Mouse (Mus musculus): ENCODE results near the gene Aph1c. TPM values are rescaled to one million over a fixed set of nuclear protein-coding genes. Genes with fewer than 3 reads are reported as not detected.
"Not testable (repeated sequence)": the region's sequence is repeated elsewhere in the genome, so short reads cannot be mapped to it uniquely, and the experiment has no call there.

Aph1c gene
- total RNA-seq (2022), result 10 to 100 TPM in 2 of 4 experiments, 1 to 10 TPM in 2; 7.3 to 11.2 (median 9.6) TPM

GRCm38 (mm10) chr9:66834318-66835096 is at the start of gene Aph1c:
TSS of gene Aph1c (minus strand) at chr9:66834726.
- peak; percentile 98 to 99 for DNase-seq (ENCODE audit: low spot score in 2 of 2)

- DNase-seq (ENCODE audit: low spot score in 2 of 2), result no peak
Observed at GRCm38 (mm10) chr9:66883500-66883899, 49.0 kb upstream of the Aph1c start.

- no peak for DNase-seq (ENCODE audit: low spot score in 2 of 2)
Observed at GRCm38 (mm10) chr9:66882406-66882821, 47.9 kb upstream of the Aph1c start.

- DNase-seq (ENCODE audit: low spot score in 2 of 2), result no peak
Observed at GRCm38 (mm10) chr9:66881858-66882257, 47.3 kb upstream of the Aph1c start.

DNA sequence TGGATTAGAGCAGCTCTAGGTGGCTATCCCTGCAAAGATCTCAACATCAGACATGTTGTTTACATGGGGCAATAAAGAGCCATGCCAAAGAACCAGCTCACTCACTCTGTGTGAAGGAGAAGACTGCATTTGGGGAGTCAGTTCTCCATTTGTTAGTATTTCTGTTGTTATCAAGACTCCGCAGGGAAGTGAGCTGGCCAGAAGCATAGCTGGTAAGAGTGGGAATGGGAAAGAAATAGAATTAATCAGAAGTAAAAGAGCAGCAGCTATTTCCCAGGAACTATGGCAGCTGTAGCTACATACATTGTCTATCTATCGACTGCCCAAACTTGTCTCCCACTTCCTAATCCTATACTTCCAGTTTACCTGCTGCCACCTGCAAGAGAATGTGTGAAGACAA is 46.2 kb upstream of the Aph1c start:
- DNase-seq (ENCODE audit: low spot score in 2 of 2), result no peak

- no peak for DNase-seq (ENCODE audit: low spot score in 2 of 2)
Observed at GRCm38 (mm10) chr9:66879486-66879885, 45.0 kb upstream of the Aph1c start.

GRCm38 (mm10) chr9:66878899-66879298 is 44.4 kb upstream of the Aph1c start:
- DNase-seq (ENCODE audit: low spot score in 2 of 2), result no peak

- DNase-seq (ENCODE audit: low spot score in 2 of 2), result no peak
Observed at GRCm38 (mm10) chr9:66876577-66876976, 42.1 kb upstream of the Aph1c start.

DNA sequence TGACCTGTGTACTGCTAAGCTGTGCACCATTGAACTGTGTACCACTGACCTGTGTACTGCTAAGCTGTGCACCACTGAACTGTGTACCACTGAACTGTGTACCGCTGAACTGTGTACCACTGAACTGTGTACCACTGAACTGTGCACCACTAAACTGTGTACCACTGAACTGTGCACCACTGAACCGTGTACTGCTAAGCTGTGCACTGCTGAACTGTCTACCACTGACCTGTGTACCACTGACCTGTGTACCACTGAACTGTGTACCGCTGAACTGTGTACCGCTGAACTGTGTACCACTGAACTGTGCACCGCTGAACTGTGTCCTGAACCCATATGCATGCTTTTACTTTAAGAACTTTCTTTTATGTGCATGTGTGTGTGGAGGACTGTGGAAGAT is 39.8 kb upstream of the Aph1c start:
- DNase-seq (ENCODE audit: low spot score in 2 of 2), result no peak

GRCm38 (mm10) chr9:66873531-66873930 is 39.0 kb upstream of the Aph1c start:
- DNase-seq (ENCODE audit: low spot score in 2 of 2), result no peak

GRCm38 (mm10) chr9:66873009-66873408 is 38.5 kb upstream of the Aph1c start:
- DNase-seq (ENCODE audit: low spot score in 2 of 2), result not testable (repeated sequence)

GRCm38 (mm10) chr9:66872015-66872727 is 37.6 kb upstream of the Aph1c start:
- no peak for DNase-seq (ENCODE audit: low spot score in 2 of 2)

GRCm38 (mm10) chr9:66864708-66865107 is 30.2 kb upstream of the Aph1c start:
- no peak for DNase-seq (ENCODE audit: low spot score in 2 of 2)

DNA sequence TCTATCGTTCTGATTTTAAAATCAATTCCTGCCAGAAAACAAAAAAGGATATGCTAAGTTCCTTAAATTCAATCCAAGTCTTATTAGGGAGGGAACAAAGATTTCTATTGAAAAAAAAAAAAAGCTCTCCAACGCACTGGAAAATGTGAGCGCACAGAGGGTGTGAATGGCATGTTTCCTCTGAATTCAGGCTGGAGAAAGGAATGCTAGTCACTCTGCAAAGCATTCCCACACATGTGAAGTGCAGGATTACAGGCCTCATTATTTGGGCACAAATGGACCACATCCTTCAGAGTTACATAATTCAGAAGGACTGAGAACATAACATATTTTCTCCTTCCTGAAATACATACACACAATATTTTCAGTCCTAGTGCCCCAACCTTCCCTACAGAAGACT is 28.9 kb upstream of the Aph1c start:
- peak; percentile 31 to 39 for DNase-seq (ENCODE audit: low spot score in 2 of 2)

GRCm38 (mm10) chr9:66862202-66862601 is 27.7 kb upstream of the Aph1c start:
- DNase-seq (ENCODE audit: low spot score in 2 of 2), result no peak

- no peak for DNase-seq (ENCODE audit: low spot score in 2 of 2)
Observed at GRCm38 (mm10) chr9:66861104-66861767, 26.7 kb upstream of the Aph1c start.

- DNase-seq (ENCODE audit: low spot score in 2 of 2), result no peak
Observed at GRCm38 (mm10) chr9:66859523-66859922, 25.0 kb upstream of the Aph1c start.

- DNase-seq (ENCODE audit: low spot score in 2 of 2), result no peak
Observed at GRCm38 (mm10) chr9:66855865-66856264, 21.3 kb upstream of the Aph1c start.

GRCm38 (mm10) chr9:66852592-66852991 is 18.1 kb upstream of the Aph1c start:
- no peak for DNase-seq (ENCODE audit: low spot score in 2 of 2)

GRCm38 (mm10) chr9:66850966-66851365 is 16.4 kb upstream of the Aph1c start:
- DNase-seq (ENCODE audit: low spot score in 2 of 2), result no peak

DNA sequence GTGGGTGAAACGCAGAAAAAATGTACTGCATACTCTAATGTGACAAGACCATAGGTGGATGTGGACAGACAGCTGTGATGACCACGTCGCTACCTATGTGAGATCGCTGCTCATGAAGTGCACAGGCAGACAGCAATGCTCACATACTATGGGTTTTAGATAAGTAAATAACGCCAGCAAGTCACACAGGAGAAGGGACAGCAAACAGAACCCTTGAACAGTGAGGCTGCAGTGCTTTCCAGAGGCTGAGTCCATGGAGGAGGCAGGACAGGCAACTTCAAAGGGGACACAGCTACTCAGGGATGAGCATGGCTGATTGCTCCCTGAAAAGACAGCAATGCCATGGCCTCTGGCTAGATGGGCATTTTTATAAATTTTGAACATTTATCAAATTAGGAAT is 12.3 kb upstream of the Aph1c start:
- DNase-seq (ENCODE audit: low spot score in 2 of 2), result no peak

- no peak for DNase-seq (ENCODE audit: low spot score in 2 of 2)
Observed at GRCm38 (mm10) chr9:66835097-66835480, 563 bp upstream of the Aph1c start.

Data from layer of hippocampus, adult 8-10 months (tissue).